Mouse (Mus musculus) liver, embryonic 13.5 days (tissue): ENCODE measurements around the gene Arhgap45. TPM values are rescaled to one million over a fixed set of nuclear protein-coding genes. Genes with fewer than 3 reads are reported as not detected.

Experiments used
- ATAC-seq: fragments of 200-750 bp; cut with Nextera tagmentation; 2 replicates; pipeline ENCODE4 v1.8.0; 2017; ENCODE audit warnings: low read depth, mild to moderate bottlenecking, moderate number of reproducible peaks, moderate library complexity
- DNase-seq: peaks from one replicate; pipeline ENCODE4 v3.0.0; 2022
- H3K27ac ChIP-seq: fragments of 300-500 bp; sonication (generic); 2 replicates; pipeline ENCODE4 v1.5.1; 2015; ENCODE audit warnings: moderate library complexity, mild to moderate bottlenecking, inconsistent platforms
- H3K27me3 ChIP-seq: fragments of 300-500 bp; sonication (generic); 2 replicates; pipeline ENCODE4 v1.6.1; 2015; ENCODE audit warnings: mild to moderate bottlenecking, inconsistent platforms
- H3K36me3 ChIP-seq: fragments of 300-500 bp; sonication (generic); 2 replicates; pipeline ENCODE4 v1.6.1; 2015; ENCODE audit warnings: mild to moderate bottlenecking, inconsistent platforms
- H3K4me1 ChIP-seq: fragments of 300-500 bp; sonication (generic); replicated peaks from 2 replicates; pipeline ENCODE4 v1.6.1; 2015; ENCODE audit warnings: inconsistent platforms
- H3K4me2 ChIP-seq: fragments of 300-500 bp; sonication (generic); 2 replicates; pipeline ENCODE4 v1.6.1; 2015; ENCODE audit warnings: inconsistent platforms, mild to moderate bottlenecking, moderate library complexity
- H3K4me3 ChIP-seq: fragments of 300-500 bp; sonication (generic); replicated peaks from 2 replicates; pipeline ENCODE4 v1.5.1; 2015; ENCODE audit warnings: mild to moderate bottlenecking, inconsistent platforms
- H3K9ac ChIP-seq: fragments of 300-500 bp; sonication (generic); 2 replicates; pipeline ENCODE4 v1.6.1; 2015; ENCODE audit warnings: mild to moderate bottlenecking, inconsistent platforms
- H3K9me3 ChIP-seq: fragments of 300-500 bp; sonication (generic); replicated peaks from 2 replicates; pipeline ENCODE4 v1.6.1; 2016; ENCODE audit warnings: inconsistent platforms
- WGBS: fragments of 180-500 bp; shearing (Covaris S2); methylation state at CpG from one replicate; pipeline ENCODE4 v1.1.7; 2015; ENCODE audit not compliant: insufficient replicate concordance; 5-methylcytosine and 5-hydroxymethylcytosine counted together
- polyA plus RNA-seq: library from polyadenylated mRNA; unstranded; fragments of >200 nt; fragmentation: Nextera tagmentation; extraction: Ambion mirVana; gene quantifications from 2 replicates; pipeline ENCODE4 v1.2.1, GENCODE M21; 2015

The Arhgap45 gene
- polyA plus RNA-seq, 1 experiment from 2014 or later = 14.3 TPM

DNA sequence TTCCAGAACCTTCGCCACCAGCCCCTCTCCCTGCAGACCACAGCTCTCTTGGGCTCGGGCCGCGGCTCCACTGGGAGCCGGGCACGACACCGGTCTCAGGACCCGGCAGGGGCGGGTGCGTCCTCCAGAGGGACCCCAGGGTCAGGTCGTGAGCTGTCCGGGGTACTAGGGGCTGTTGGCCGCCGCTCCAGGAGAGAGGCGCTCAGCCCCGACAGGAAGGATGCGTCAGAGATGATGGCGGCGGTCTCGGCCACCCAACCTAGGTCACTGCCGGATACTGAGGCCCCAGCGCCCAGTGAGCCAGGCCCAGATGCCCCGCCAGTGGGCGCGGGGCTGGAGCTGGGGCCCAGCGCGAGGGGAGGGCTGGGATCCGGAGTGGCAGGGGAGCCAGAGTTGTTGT, 39.1 kb upstream of the Arhgap45 start:
- DNase-seq (no peak), ATAC-seq (no peak)
- peaks cover 64% of the 10 kb centered on the region for H3K36me3 ChIP-seq
- H3K4me2 ChIP-seq = no peak overlapping the region
- peaks cover 35% of the 10 kb centered on the region for H3K9me3 ChIP-seq
- WGBS = 94% methylated on average over 28 of the region's 28 CpGs
- H3K27ac ChIP-seq = no peak overlapping the region
- H3K9ac ChIP-seq = no peak overlapping the region
- no peak overlapping the region; the same call in 1 of the 2 replicates for H3K4me3 ChIP-seq
- peaks cover 14% of the 10 kb centered on the region for H3K27me3 ChIP-seq
- peaks cover 19% of the 10 kb centered on the region for H3K4me1 ChIP-seq

DNA sequence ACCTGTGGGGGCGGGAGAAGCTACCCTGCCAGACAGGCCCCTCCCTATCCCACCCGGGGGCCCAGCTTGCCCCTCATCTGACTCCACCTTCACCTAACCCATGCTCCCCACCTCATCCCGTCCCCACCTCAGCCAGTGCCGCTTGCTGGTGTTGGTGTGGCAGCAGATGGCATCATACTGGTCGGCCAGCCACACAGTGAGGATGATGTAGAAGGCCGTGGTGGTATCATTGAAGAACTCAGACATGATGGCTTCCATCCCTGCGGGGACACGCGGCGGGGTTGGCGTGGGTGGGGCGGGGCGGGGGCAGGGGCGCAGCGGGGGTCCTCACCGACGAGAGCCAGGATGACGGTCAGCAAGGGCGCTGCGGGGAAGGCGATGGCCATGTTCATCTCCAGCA, 38.4 kb upstream of the Arhgap45 start:
- no peak overlapping the region for H3K27ac ChIP-seq
- 93% methylated on average over 21 of the region's 21 CpGs for WGBS
- peaks cover 7% of the 10 kb centered on the region for H3K27me3 ChIP-seq
- H3K4me2 ChIP-seq = no peak overlapping the region
- peaks cover 64% of the 10 kb centered on the region for H3K36me3 ChIP-seq
- peaks cover 35% of the 10 kb centered on the region for H3K9me3 ChIP-seq
- no peak overlapping the region for H3K9ac ChIP-seq
- peaks cover 27% of the 10 kb centered on the region for H3K4me1 ChIP-seq
- no peak overlapping the region for H3K4me3 ChIP-seq
- no peak for ATAC-seq
- no peak for DNase-seq

DNA sequence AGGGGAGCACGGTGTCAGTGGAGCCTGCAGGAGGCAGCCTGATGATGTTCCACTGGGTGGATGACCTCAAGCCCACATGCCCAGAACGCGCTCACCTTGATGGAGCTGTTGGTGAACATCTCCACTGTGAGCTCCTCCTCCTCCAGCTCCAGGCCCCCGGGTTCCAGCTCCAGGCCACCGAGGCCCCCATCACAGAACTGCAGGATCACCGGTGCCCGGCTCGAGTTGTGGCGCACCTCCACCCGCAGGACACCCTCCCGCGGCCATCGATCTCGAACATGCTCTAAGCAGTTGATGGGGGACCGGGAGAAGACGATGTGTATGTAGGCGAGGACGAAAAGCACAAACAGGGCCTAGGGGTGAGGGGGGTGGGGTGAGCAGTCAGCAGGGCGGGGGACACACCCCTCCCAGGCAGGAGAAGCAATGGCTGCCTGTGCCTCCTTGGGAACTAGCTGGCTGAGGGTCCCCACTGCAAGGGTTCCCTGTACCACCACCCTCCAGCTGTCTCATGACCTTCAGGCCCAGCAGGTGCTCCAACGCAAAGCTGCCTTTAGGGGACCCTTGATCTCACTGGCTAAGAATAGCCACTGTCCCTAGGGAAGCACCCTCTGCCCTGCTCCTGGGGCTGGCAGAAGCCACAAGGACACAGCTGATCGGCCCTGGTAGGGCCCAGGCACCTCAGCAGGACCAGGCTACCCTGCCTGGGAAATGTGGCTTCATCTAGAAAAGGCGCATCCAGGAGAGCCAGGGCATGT, 36.9 kb upstream of the Arhgap45 start:
- Histone ChIP-seq H3K36me3 (peaks cover 64% of the 10 kb centered on the region), H3K27ac (no peak overlapping the region), H3K27me3 (no peaks in the 10 kb centered on the region), H3K9me3 (peaks cover 35% of the 10 kb centered on the region), H3K4me3 (no peak overlapping the region), H3K4me1 (peaks cover 33% of the 10 kb centered on the region), H3K9ac (no peak overlapping the region), H3K4me2 (no peak overlapping the region)
- DNase-seq (no peak), ATAC-seq (no peak)
- WGBS = 88% methylated on average over 22 of the region's 22 CpGs

DNA sequence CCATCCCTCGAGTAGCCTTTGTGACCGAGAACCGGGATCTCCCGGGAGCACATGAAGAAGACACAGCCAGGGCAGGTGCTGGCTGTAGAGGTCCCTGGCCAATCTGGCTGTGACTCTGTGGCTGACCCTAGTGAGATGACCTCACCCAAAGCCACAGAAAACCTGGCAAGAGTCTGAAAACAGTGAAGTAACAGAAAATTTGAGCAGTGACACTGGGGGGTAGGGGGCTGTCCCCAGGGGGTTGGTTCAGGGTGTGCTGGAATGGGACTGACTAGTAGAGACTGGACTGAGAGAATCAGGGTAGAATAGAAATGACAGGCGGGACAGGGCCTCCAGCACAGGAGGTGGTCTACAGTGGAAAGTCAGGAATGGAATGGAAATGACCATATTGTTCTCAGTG, 33.2 kb upstream of the Arhgap45 start:
- WGBS = 79% methylated on average over 5 of the region's 5 CpGs
- DNase-seq = no peak

DNA sequence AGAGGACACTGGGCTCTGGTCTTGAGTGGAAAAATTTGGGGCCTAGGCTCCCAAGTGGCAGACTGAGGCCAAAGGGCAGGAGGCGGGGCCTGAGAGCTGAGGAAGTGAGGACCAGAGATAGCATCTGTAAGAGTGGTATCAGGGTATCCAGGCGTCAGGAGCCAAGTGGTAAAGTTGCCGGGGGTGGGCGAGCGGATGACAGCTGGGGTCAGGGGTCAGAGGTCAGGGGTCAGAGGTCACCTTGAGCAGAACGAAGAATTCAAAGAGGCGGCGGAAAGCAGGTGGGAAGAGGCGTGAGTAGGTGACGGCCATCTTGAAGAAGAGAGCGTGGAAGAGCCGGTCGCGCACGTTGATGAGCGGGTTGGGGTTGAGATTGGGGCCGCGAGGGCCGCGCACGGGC, 32.8 kb upstream of the Arhgap45 start:
- peak overlapping the region; percentile 99 for H3K27ac ChIP-seq
- peaks cover 15% of the 10 kb centered on the region for H3K27me3 ChIP-seq
- H3K9ac ChIP-seq = peak overlapping the region; percentile 95
- peaks cover 2% of the 10 kb centered on the region; the same call in 1 of the 2 replicates for H3K9me3 ChIP-seq
- H3K4me2 ChIP-seq = peak overlapping the region; percentile 94
- DNase-seq = peak; percentile 74
- H3K4me3 ChIP-seq = peak overlapping the region; percentile 89
- WGBS = under 1% methylated on average over 21 of the region's 21 CpGs
- peaks cover 26% of the 10 kb centered on the region for H3K36me3 ChIP-seq
- ATAC-seq = no peak
- H3K4me1 ChIP-seq = peaks cover 66% of the 10 kb centered on the region

More for the DNA sequence above, 33.2 kb upstream of the Arhgap45 start:
- peak overlapping the region; percentile 99 for H3K27ac ChIP-seq
- ATAC-seq = no peak
- peaks cover 31% of the 10 kb centered on the region for H3K36me3 ChIP-seq
- H3K27me3 ChIP-seq = peaks cover 11% of the 10 kb centered on the region
- peaks cover 61% of the 10 kb centered on the region for H3K4me1 ChIP-seq
- H3K9me3 ChIP-seq = peaks cover 7% of the 10 kb centered on the region; the same call in 1 of the 2 replicates
- peak overlapping the region; percentile 89 for H3K4me3 ChIP-seq
- peak overlapping the region; percentile 95 for H3K9ac ChIP-seq
- H3K4me2 ChIP-seq = peak overlapping the region; percentile 94

DNA sequence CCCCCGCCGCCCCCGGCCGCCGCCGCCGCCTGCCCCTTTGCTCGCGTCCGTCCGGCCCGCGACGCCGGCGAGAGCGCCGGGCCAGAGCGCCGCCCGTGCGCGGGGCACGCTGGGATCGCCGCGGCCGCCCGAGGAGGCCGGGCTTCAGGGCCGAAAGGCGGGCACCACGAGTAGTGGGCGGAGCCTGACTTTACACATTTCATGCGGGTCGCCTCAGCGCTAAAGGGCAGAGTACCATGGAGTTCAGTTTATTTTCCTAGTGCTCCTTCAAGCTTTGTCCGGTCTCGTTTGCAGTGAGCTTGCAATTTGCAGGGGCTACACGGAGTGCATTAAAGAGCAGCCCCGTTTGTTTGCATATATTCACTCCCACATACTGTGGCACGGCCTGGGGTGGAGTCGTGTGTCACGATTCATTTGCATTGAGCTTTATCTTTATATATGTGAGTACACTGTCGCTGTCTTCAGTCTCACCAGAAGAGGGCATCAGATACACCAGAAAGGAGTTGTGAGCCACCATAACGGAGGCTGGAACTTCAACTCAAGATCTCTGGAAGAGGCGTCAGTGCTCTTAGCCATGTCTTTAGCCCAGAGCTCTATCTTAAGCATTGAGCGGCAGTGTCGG, 32.1 kb upstream of the Arhgap45 start, which contains the start of gene Tmem259:
Gene Tmem259 (minus strand): TSS at position 136 of the 622 bp plus-strand sequence.
- Histone ChIP-seq H3K27me3 (peaks cover 22% of the 10 kb centered on the region), H3K4me2 (peak within 1 kb of the TSS; percentile 94), H3K4me3 (peak within 1 kb of the TSS; percentile 89), H3K36me3 (peaks cover 20% of the 10 kb centered on the region), H3K4me1 (peaks cover 72% of the 10 kb centered on the region), H3K9ac (peak within 1 kb of the TSS; percentile 95), H3K27ac (peak within 1 kb of the TSS; percentile 99), H3K9me3 (no peaks in the 10 kb centered on the region)
- under 1% methylated on average over 42 of the region's 49 CpGs for WGBS
- ATAC-seq = peak; percentile 70
- peak; percentile 86 for DNase-seq

DNA sequence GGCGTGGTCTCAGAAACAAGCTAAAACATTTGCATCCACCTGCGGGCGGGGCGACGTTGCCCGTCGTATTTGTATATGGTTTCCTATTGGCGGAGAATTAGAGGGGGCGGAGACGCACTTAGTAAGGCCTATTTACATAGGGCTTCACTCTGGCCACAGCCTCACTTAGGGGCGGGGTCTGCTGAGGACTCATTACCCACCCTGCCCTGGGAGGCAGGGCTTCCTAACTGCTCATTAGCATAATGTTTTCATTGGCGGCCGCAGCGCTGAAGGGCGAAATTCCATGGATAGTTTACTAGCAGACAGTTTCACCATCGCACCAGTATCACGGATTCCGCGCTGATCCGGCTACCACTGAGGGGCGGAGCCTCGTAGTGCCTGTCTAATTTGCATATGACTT, 31.6 kb upstream of the Arhgap45 start:
- peak overlapping the region; percentile 95 for H3K9ac ChIP-seq
- peak overlapping the region; percentile 94 for H3K4me2 ChIP-seq
- peaks cover 14% of the 10 kb centered on the region for H3K36me3 ChIP-seq
- peak overlapping the region; percentile 89 for H3K4me3 ChIP-seq
- H3K4me1 ChIP-seq = peaks cover 78% of the 10 kb centered on the region
- no peaks in the 10 kb centered on the region for H3K9me3 ChIP-seq
- ATAC-seq = peak; percentile 83
- WGBS = under 1% methylated on average over 22 of the region's 22 CpGs
- peaks cover 27% of the 10 kb centered on the region for H3K27me3 ChIP-seq
- peak; percentile 97 for DNase-seq
- H3K27ac ChIP-seq = peak overlapping the region; percentile 99

DNA sequence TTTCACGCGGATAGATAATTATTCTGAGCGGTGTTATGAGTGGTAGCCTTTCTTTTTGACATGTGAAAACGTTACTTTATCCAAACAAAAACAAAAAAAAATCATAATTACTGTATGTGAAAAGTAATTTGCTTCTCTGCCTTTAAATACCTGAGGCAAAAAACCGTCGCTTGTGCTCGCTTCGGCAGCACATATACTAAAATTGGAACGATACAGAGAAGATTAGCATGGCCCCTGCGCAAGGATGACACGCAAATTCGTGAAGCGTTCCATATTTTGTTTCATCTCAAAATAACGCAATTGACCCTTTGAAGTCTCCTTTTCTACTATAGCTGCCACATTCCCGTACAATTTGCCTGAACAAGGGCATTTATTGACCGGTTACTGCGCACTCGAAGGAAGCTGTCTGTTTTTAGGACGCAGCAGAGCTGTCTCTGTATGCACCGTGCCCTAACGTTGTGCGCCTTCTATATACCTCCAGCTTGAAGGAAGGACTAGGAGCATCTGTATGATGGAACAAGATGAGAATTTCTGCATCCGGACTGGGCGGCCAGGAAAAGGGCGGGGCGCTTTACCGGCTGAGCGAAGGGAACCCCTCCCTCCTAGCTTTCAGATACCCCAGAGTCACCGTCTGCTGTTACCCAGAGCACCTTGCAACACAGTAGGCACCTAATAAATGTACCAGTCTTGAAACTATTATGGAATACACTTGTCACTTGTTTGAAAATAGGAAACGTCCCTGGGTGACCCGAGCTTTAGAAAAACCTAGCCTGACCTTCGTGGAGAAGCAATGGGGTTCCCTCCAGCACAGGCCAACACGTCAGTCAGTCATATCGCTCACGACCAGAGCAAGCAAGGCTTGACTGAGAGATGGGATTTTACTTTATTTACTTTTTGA, 30.9 kb upstream of the Arhgap45 start:
- Histone ChIP-seq H3K4me2 (peak overlapping the region; percentile 94), H3K4me1 (peaks cover 77% of the 10 kb centered on the region), H3K27ac (peak overlapping the region; percentile 99), H3K9ac (peak overlapping the region; percentile 95), H3K36me3 (peaks cover 11% of the 10 kb centered on the region), H3K9me3 (no peaks in the 10 kb centered on the region), H3K27me3 (peaks cover 31% of the 10 kb centered on the region), H3K4me3 (peak overlapping the region; percentile 89)
- peak; percentile 79 for DNase-seq
- WGBS = 2% methylated on average over 35 of the region's 35 CpGs
- ATAC-seq = peak; percentile 59

DNA sequence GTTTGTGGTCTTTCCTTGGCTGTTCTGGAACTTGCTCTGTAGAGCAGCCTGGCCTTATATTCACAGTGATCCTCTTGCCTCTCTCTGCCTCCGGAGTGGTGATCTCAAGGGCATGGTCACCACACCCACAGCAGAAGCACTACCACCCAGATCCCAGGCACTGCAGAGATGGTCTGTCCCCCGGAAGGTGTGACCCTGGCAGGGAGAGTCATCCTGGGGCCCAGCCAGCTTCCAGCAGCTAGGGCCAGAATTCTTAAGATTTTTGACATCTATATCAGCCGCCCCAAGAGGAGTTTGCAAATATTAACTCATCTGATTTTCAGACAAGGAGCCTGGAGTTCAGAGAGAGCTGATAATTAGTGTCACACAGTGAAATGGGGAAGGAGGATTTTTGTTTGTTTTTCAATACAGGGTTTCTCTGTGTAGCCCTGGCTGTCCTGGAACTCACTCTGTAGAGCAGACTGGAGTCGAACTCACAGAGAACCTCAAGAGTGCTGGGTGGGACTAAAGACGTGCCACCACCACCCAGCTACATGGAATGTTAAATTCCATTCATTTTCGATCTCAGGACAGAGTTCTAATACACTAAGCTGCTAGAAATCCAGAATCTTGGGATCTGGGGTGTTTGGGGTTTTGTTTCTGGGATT, 30.1 kb upstream of the Arhgap45 start:
- Histone ChIP-seq H3K36me3 (peaks cover 11% of the 10 kb centered on the region), H3K4me2 (peak overlapping the region; percentile 94), H3K27ac (peak overlapping the region; percentile 99), H3K4me3 (peak overlapping the region; percentile 89), H3K27me3 (peaks cover 34% of the 10 kb centered on the region), H3K4me1 (peaks cover 76% of the 10 kb centered on the region), H3K9ac (peak overlapping the region; percentile 95), H3K9me3 (no peaks in the 10 kb centered on the region)
- 22% methylated on average over 6 of the region's 6 CpGs for WGBS
- DNase-seq (peak; percentile 64), ATAC-seq (peak; percentile 57)

DNA sequence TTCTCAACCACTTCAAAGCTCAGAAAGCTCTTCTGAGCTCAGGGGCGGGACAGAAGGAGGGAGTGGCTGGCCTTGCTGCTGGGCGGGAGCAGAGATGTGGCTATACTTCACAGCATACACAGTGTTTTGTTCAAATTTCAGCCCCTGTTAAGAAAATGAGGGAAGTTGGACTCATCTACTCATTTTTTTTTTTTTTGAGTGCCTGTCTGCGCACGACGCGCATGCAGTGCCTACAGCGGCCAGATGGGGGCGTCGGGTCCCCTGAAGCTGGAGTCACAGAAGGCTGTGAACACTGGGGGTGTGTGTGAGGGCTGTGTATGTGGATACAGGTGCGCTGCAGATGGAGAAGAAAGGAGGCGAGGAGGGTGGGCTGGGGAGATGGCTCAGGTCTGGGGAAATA, 29.5 kb upstream of the Arhgap45 start:
- WGBS = 1% methylated on average over 11 of the region's 11 CpGs
- H3K27me3 ChIP-seq = peaks cover 34% of the 10 kb centered on the region
- peak overlapping the region; percentile 94 for H3K4me2 ChIP-seq
- peak overlapping the region; percentile 99 for H3K27ac ChIP-seq
- no peak for ATAC-seq
- H3K4me3 ChIP-seq = peak overlapping the region; percentile 89
- peaks cover 12% of the 10 kb centered on the region for H3K36me3 ChIP-seq
- H3K4me1 ChIP-seq = peaks cover 70% of the 10 kb centered on the region
- DNase-seq = peak; percentile 77
- H3K9me3 ChIP-seq = peaks cover 5% of the 10 kb centered on the region; the same call in 1 of the 2 replicates
- peak overlapping the region; percentile 95 for H3K9ac ChIP-seq
